Mouse (Mus musculus): Measurements from ENCODE around the gene Taf5.

The Taf5 gene

DNA sequence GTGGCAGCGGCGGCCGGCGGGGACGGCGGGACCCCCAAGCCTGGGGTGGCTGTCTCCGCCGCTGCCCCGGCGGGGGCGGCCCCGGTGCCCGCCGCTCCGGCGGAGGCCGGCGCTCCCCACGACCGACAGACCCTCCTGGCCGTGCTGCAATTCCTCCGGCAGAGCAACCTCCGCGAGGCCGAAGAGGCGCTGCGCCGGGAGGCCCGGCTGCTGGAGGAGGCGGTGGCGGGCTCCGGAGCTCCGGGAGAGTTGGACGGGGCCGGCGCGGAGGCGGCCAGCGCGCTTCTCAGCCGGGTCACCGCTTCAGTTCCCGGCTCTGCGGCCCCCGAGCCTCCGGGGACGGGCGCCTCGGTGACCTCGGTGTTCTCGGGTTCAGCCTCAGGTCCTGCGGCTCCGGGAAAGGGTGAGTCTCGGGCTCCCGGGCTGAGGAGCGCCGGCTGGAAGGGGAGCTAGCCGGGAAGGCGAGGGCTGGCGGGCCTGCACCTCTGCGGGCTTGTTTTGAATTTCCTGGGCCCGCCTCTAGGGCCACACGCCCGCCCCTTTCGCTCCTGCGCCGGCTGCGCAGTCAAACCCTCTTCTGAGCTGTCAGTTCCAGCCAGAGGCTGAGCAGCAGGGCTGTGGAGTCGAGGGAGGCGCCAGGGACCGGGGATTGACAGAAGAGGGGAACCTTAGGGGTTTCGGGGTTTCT is 522 bp downstream of the Taf5 start:
- peak; percentile 82 for DNase-seq

DNA sequence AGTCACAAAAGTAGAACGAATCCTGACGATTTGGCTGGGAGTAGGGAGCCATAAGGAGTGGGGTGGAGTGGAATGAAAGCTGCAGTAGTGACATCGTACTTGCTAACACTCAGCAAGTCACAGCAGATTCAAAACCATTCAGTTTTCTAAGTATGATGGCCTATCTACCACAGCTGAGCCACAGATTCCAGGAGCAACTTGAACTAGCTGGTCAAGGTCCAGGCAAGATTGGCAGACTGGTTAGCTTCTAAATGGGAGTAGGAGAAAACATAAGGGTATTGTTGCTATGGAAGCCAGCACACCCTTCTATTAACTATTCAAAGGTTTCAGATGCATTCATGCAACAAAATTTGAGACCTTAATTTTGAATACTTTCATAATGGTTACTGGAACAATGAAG is 20.7 kb downstream of the Taf5 start:
- peak; percentile 60 for DNase-seq

DNA sequence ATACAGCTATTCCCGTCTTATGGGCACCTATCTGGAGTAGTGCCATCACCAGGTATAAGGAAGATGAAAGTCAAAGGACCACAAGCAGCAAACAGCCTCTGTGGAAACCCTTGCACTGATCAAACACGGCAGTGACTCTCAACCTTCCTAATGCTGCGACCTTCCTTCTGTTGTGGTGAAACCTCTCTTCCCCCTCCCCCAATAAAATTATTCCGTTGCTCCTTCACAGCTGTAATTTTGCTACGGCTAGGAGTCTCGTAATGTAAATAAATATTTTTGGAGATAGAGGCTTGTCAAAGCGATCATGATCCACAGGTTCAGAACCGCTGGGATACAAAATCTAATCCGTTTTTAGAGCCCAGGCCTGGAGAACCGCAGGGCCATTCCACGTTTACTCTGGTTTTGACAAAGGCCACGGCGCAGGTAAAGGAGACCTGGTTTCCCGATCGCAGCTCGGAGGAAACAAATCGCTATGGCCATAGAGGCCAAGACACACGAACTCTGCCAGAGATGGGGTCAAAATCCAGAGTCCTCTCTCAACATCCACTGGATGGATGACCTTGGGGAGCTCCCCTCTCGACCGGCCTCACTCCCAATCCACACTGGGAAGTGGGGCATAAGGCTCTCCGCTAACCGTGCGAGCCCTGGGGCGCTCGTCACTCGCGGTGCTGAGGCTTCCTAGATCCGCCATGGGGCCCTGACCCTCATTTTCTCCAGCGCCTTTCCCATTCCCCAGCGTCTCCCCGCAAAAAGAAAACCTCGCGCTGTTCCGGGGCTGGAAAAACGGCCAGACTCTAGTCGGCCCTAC is 22.4 kb downstream of the Taf5 start:
- peak; percentile 51 for DNase-seq

DNA sequence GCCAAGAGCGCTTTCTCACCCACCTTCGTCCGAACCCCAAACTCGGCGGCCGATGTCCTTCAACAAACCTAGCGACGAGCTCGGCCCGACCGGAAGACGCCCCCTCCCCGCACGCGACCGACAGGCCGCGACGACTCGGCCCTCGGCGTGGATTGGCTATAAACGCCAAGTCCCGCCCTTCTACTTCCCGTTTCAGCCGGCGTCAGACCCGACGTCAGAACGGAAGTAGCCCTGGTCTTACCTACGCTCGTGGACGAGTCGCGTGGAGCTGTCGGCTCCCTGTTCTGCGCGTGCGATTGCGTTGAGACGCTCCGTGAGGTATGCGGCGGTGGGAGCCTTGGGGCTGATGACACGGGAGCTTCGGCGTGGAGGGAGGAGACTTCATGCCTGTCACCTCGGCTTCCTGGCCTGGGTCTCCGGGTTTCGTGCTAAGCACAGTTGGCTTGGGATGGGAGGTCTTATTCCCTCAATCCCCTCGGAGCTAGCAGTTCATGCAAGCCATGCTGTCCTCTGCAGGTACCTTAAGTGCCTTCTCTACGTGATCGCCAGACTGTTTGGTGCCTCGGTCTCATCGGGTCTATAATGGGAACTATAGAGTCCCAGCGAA is 23.1 kb downstream of the Taf5 start, which contains the start of the genes Usmg5 and Pdcd11:
Gene Usmg5 (minus strand): TSS at position 98 of the 607 bp plus-strand sequence.
Gene Pdcd11 (plus strand): TSS at position 219 of the 607 bp plus-strand sequence.
- DNase-seq, result peak; percentile 95

DNA sequence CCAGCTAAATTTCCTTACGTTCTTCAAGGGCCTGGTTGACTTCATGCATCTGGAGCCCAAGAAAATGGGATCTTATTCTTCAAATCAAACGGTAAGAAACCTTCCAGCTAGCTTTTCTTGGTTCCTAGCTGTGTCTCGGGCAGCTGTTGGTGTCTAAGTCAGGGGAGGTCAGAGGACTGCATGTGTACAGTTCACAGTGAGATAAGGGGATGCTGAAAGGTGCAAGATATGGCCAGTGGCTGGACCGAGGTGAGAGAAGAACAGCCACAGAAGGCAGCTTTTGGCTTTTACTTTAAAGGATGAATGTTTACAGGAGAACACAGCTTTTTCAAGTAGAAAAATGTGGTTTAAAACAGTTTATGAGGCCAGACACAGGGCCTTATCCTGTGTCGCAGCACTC is 33.5 kb downstream of the Taf5 start:
- no peak for DNase-seq

DNA sequence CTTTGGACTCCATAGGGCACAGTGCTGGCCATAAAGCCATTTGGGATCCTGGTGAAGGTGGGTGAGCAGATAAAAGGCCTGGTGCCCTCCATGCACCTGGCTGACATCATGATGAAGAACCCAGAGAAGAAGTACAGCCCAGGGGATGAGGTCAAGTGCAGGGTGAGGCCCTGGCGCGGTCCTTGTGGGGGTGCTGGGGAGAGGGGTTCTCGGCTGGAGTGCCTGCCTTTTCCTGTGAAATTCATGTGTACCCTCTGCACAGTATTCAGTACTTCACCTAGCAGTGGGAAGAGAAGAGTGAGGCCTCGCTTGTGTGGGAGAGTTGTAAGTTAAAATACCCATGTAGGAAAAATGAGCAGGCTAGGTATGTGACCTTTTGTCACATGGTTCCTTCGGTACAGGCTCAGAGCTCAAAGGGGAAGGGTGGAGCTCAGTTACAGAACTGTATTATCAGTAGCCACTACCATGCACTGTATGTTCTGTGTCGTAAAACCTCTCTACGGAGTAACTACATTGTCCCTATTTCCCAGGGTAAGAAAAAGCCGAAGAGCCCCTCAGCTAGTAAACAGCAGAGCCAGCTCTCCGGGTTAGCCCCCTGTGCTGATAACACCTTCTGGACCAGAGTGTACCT is 37.2 kb downstream of the Taf5 start:
- no peak for DNase-seq

DNA sequence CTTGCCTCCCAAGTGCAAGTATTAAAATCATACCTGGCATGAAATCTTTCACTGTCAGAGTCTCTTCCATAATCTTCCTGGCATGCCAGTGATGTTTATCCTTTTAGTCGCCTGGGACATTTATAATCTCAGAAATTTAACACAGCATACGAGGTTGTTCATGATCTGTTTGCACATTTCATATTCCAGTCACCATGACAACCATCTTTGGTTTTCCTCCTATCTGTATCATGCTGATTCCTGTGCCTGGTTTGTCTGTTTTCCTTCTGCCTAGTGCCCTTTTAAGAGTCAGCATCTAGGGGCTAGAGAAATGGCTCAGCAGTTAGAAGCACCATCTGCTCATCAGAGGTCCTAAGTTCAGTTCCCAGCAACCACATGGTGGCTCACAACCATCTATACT is 51.1 kb downstream of the Taf5 start:
- DNase-seq, result no peak

DNA sequence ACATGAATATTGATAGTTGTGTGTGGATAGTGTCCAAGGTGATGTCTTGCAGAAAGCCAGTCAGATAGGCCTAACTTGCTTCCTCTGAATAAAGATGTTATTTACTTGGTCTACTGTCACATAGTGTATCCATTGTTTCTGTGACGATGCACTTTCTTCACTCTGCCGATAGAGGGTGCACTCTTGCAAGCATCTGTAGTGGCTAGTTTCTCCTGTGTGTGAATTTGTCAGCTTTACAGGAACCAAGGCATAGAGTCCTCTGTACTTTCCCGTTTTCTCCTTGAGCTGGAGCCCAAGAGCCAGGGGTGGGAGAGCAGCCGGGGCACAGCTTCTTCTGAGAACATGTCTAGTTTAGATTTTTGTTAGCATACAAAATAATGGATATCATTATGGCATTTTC is 53.5 kb downstream of the Taf5 start:
- DNase-seq, result no peak

DNA sequence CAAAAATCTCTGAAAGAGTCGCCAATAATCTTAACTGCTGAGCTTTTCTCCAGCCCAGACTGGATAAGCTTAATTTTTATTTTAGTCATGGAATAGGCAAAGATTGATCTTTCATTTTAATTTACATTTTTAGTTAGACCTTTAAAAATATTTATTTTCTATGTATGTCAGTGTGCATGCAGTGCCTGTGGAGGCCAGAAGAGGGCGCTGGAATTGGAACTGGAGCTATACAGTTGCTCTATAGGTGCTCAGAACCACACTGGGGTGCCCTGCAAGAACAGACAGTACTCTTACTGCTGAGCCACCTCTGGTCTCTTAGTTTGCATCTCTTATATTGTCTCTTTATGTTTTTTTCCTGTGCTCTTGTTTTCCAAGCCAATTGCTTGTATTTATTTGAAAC is 55.3 kb downstream of the Taf5 start:
- no peak for DNase-seq

DNA sequence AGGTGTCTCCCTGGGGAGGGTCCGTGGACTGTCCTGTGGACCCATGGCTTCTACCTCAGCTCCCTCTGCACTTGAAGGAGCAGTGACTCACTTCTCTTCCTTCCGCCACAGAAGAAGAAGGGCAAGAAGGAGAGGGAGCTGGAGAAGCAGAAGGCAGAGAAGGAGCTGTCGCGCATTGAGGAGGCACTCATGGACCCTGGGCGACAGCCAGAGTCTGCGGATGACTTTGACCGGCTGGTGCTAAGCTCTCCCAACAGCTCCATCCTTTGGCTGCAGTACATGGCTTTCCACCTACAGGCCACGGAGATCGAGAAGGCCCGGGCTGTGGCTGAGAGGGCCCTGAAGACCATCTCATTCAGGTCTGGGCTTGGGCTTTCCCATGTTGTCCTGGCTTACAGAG is 60.6 kb downstream of the Taf5 start:
- no peak for DNase-seq

DNA sequence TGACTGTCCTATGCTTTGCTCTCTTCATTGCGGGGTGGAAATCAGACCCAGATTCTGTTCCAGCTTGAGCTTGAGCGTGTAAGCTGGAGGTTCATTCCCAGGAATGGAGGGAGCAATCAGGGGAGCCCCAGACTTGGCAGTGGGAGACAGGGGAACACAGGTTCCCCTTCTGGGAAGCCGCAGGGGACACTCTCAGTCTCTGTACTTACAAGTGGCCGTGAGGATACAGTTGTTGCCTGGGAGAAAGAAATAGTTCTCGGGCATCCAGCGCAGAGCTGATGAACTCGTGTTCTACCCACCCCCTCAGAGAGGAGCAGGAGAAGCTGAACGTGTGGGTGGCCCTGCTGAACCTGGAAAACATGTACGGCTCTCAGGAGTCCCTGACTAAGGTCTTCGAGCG is 61.3 kb downstream of the Taf5 start:
- no peak for DNase-seq

DNA sequence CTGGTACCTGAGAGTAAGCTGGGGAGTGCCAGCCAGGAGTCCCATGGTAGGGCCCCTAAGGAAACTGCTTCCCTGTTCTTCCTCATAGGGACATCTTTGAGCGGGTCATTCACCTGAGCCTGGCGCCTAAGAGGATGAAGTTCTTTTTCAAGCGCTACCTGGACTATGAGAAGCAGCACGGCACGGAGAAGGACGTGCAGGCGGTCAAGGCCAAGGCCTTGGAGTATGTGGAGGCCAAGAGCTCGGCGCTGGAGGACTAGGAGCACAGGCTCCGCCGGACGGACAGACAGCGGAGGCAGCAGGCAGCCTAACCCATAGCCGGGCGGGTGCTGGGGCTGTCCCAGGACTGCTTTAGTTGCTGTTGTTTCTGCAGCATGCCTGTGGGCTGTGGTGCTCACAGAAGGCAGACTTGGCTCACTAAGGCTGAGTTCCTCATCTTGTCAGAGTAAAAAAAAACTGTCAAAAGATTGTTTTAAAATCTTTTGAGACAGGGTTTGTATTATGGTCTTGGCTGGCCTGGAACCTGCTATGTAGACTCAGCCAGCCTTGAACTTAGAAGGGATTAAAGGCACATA is 63.1 kb downstream of the Taf5 start:
- no peak for DNase-seq

Measured in kidney, adult 11 months (tissue).